Mouse (Mus musculus) forebrain, embryonic 14.5 days (tissue): ENCODE data around the gene Klk15. TPM values are rescaled to one million over a fixed set of nuclear protein-coding genes. Genes with fewer than 3 reads are reported as not detected.
"Not testable (repeated sequence)": the region's sequence is repeated elsewhere in the genome, so short reads cannot be mapped to it uniquely, and the experiment has no call there.

ENCODE experiments used
- ATAC-seq: fragments of 200-750 bp; cut with Nextera tagmentation; 2 replicates; pipeline ENCODE4 v1.8.0; 2017; ENCODE audit warnings: mild to moderate bottlenecking, moderate library complexity
- DNase-seq: peaks from one replicate; pipeline ENCODE4 v3.0.0-alpha.2; 2015; ENCODE audit warnings: low spot score
- H3K27ac ChIP-seq: fragments of 300-500 bp; sonication (generic); 2 replicates; pipeline ENCODE4 v1.5.1; 2014; ENCODE audit warnings: low read depth, mild to moderate bottlenecking, control low read depth, low read length, moderate library complexity
- H3K27me3 ChIP-seq: fragments of 300-500 bp; sonication (generic); replicated peaks from 2 replicates; pipeline ENCODE4 v1.6.1; 2014; ENCODE audit warnings: low read length, control low read depth, mixed read lengths; ENCODE audit not compliant: control insufficient read depth, insufficient read depth
- H3K36me3 ChIP-seq: fragments of 300-500 bp; sonication (generic); 2 replicates; pipeline ENCODE4 v1.6.1; 2014; ENCODE audit warnings: low read length, control low read depth; ENCODE audit not compliant: control insufficient read depth, insufficient read depth
- H3K4me1 ChIP-seq: fragments of 300-500 bp; sonication (generic); 2 replicates; pipeline ENCODE4 v1.6.1; 2014; ENCODE audit warnings: antibody characterized with exemption, low read length, control low read depth; ENCODE audit not compliant: control insufficient read depth, insufficient read depth
- H3K4me2 ChIP-seq: fragments of 300-500 bp; sonication (generic); 2 replicates; pipeline ENCODE4 v1.6.1; 2014; ENCODE audit warnings: mild to moderate bottlenecking, control low read depth, low read length
- H3K4me3 ChIP-seq: fragments of 300-500 bp; sonication (generic); 2 replicates; pipeline ENCODE4 v1.5.1; 2014; ENCODE audit warnings: low read depth, low read length, control low read depth
- H3K9ac ChIP-seq: fragments of 300-500 bp; sonication (generic); 2 replicates; pipeline ENCODE4 v1.6.1; 2014; ENCODE audit warnings: mild to moderate bottlenecking, low read length, control low read depth, moderate library complexity
- H3K9me3 ChIP-seq: fragments of 300-500 bp; sonication (generic); replicated peaks from 2 replicates; pipeline ENCODE4 v1.6.1; 2016; ENCODE audit warnings: low read length, control low read depth, mixed read lengths; ENCODE audit not compliant: control insufficient read depth
- WGBS: fragments of 180-500 bp; shearing (Covaris S2); extraction: QIAGEN DNeasy Blood & Tissue Kit; methylation state at CpG from one replicate; pipeline ENCODE4 v1.1.7; 2014; 5-methylcytosine and 5-hydroxymethylcytosine counted together
- polyA plus RNA-seq: library from polyadenylated mRNA; unstranded; fragments of >200 nt; fragmentation: Nextera tagmentation; extraction: Ambion mirVana; gene quantifications from 2 replicates; pipeline ENCODE4 v1.2.1, GENCODE M21; 2014

Klk15 gene
- polyA plus RNA-seq, 1 experiment from 2014 or later, result not detected

DNA sequence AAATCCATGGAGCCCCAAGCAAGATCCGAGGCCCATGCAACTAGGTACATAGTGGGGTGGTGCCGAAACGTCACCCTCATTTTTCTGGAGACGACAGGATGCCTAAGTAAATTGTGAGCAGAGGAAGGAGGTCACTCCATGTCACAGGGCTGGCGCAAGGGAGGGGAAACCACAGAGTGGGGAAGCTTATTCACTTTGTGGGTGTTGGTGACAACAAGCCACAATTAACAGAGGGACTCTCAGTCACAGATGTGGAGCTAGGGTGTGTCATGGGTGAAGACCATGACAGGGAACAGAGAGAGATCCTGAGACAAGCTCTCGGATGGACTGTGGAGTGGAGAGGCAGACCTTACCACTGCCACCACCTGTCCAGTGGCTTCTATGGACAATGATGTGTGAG is 12.5 kb upstream of the Klk15 start:
- WGBS, result 86% methylated on average over 6 of the region's 6 CpGs
- Histone ChIP-seq H3K9ac (no peak overlapping the region), H3K4me2 (no peak overlapping the region), H3K4me3 (no peak overlapping the region), H3K27me3 (no peaks in the 10 kb centered on the region), H3K4me1 (no peaks in the 10 kb centered on the region), H3K9me3 (no peaks in the 10 kb centered on the region), H3K27ac (no peak overlapping the region), H3K36me3 (no peaks in the 10 kb centered on the region)
- no peak for ATAC-seq
- DNase-seq, result no peak

DNA sequence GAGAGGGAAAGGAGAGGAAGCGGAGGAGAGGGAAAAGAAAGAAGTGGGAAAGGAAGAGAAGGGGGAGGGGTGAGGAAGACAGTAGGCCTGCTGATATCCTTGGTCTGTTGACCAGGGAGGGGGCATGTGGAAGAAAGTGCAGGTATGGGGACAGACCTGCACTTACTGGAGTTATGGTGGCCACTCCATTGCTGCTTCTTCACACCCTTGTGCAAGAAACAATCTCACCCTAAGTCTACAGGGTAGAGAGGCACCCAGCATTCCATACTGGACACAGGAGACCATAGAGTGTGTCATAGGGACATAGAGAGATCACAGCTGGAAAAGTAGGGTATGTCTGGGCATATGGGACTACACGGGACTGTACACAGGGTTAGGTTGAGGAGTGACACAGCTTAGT is 11.6 kb upstream of the Klk15 start:
- H3K27me3 ChIP-seq, result no peaks in the 10 kb centered on the region
- no peak overlapping the region for H3K4me3 ChIP-seq
- H3K27ac ChIP-seq, result no peak overlapping the region
- no peak for ATAC-seq
- no peaks in the 10 kb centered on the region for H3K9me3 ChIP-seq
- H3K4me2 ChIP-seq, result no peak overlapping the region
- 91% methylated on average over 2 of the region's 2 CpGs for whole genome bisulfite sequencing
- no peaks in the 10 kb centered on the region for H3K36me3 ChIP-seq
- no peaks in the 10 kb centered on the region for H3K4me1 ChIP-seq
- no peak overlapping the region for H3K9ac ChIP-seq
- DNase-seq, result no peak

DNA sequence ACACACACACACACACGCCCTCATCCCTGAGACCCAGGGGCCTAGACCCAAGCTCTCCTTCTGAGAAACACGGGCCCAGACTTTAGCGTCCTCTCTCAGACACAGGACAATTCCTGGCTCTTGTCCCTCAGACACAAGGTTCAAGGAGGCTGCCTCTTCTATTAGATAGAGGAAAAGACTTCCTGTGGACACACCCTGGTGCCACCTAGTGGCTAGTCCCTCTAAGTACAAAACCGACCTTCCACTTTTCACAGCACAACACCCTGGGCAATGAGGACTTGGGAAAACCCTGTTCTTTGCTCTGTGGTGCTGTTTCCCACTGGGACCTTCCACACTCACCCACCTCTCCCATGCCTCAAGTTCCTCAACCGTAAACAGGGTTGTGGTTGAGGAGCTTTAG is 7.6 kb upstream of the Klk15 start:
- 62% methylated on average over 5 of the region's 5 CpGs for WGBS
- Histone ChIP-seq H3K4me3 (no peak overlapping the region), H3K4me1 (no peaks in the 10 kb centered on the region), H3K4me2 (no peak overlapping the region), H3K9ac (no peak overlapping the region), H3K27me3 (no peaks in the 10 kb centered on the region), H3K9me3 (no peaks in the 10 kb centered on the region), H3K36me3 (no peaks in the 10 kb centered on the region), H3K27ac (no peak overlapping the region)
- DNase-seq (peak; percentile 17), ATAC-seq (no peak)

DNA sequence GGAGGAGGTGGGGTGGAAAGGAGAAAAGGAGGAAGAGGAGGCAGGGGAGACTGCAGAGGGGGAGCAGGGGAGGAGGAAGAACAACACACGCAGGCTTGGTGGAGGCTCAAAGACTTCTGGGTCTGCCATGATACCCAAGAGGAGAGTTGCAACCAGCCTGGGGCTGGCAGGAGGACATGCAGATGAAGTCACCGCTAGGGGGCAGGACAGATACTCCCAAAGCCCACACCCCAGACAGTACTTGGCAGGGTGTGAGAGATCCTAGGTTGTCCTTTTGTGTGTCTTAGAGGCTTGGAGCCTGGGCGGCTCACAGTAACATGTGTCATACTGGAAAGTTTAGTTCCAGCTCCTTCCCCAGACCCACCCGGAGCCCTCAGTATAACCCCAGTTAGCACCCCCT is 5.0 kb upstream of the Klk15 start:
- Histone ChIP-seq H3K36me3 (no peaks in the 10 kb centered on the region), H3K9me3 (no peaks in the 10 kb centered on the region), H3K27ac (no peak overlapping the region), H3K4me2 (no peak overlapping the region), H3K27me3 (no peaks in the 10 kb centered on the region), H3K9ac (no peak overlapping the region), H3K4me3 (no peak overlapping the region), H3K4me1 (no peaks in the 10 kb centered on the region)
- peak; percentile 27 for DNase-seq
- no peak for ATAC-seq
- 35% methylated on average over 4 of the region's 4 CpGs for WGBS

DNA sequence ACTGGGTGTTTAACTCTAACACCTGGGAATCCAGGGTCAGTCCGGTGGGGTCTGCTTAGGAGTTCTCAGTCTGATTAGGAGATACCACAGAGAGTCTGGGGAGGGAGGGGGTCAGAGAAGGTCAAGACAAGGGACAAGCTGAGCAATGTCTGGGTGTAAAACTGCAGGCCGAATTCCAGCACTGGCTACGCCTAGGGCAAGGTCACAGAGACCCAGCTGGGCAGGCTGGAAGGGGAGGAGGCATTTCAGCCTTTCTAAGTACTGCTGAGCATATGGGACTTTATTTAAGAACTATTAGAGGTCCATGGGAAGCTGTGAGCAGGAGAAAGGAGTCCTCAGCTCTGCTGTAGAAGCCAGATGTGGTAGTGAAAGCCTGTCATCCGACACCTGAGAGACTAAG is 1.2 kb upstream of the Klk15 start:
- WGBS, result 72% methylated on average over 4 of the region's 4 CpGs
- Histone ChIP-seq H3K9me3 (no peaks in the 10 kb centered on the region), H3K4me1 (no peaks in the 10 kb centered on the region), H3K9ac (no peak overlapping the region), H3K4me2 (no peak overlapping the region), H3K27ac (no peak overlapping the region), H3K36me3 (no peaks in the 10 kb centered on the region), H3K4me3 (no peak overlapping the region), H3K27me3 (no peaks in the 10 kb centered on the region)
- ATAC-seq (no peak), DNase-seq (no peak)

DNA sequence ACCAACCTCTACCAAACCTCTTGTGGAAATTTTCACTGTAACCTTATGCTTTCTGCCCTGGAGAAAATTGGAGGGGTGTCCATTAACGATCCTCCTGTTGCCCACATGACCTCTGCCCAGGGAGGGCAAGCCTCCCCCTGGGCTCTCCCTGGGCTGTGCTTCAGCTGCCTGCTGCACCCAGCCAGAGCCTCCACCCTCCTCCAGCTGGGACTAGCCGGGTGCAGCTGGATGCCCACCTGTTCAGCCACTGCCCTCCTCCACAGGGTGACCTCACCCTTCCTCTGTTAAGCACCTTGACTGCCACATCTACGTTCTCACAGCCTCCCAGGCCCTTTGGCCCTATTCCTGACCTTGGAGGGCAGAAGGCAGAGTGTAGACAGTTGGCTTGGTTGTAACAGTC is 1.2 kb downstream of the Klk15 start:
- H3K27ac ChIP-seq, result no peak overlapping the region
- no peak overlapping the region for H3K9ac ChIP-seq
- no peak overlapping the region for H3K4me3 ChIP-seq
- H3K36me3 ChIP-seq, result no peaks in the 10 kb centered on the region
- DNase-seq, result no peak
- H3K4me2 ChIP-seq, result no peak overlapping the region
- H3K4me1 ChIP-seq, result no peaks in the 10 kb centered on the region
- 65% methylated on average over 3 of the region's 3 CpGs for WGBS
- H3K27me3 ChIP-seq, result no peaks in the 10 kb centered on the region
- no peaks in the 10 kb centered on the region for H3K9me3 ChIP-seq
- no peak for ATAC-seq

DNA sequence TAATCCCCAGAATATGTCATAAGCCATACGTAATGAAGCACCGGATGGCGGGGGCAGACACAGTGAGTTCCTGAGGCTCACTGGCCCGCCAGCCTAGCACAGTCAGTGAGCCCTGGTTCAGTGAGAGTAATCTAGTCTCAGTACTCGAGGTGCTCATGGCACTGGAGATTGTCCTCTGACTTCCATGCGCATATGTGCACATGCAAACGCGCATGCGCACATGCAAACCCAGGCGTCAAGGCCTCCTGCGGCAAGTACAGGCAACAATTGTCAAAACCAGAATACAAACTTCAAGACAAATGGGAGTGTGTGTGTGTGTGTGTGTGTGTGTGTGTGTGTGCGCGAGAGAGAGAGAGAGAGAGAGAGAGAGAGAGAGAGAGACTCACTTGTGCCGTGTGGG is 3.0 kb downstream of the Klk15 start:
- WGBS, result 84% methylated on average over 14 of the region's 14 CpGs
- Histone ChIP-seq H3K4me1 (no peaks in the 10 kb centered on the region), H3K27me3 (no peaks in the 10 kb centered on the region), H3K27ac (no peak overlapping the region), H3K4me2 (no peak overlapping the region), H3K36me3 (no peaks in the 10 kb centered on the region), H3K9me3 (no peaks in the 10 kb centered on the region), H3K9ac (no peak overlapping the region), H3K4me3 (no peak overlapping the region)
- DNase-seq (no peak), ATAC-seq (no peak)

DNA sequence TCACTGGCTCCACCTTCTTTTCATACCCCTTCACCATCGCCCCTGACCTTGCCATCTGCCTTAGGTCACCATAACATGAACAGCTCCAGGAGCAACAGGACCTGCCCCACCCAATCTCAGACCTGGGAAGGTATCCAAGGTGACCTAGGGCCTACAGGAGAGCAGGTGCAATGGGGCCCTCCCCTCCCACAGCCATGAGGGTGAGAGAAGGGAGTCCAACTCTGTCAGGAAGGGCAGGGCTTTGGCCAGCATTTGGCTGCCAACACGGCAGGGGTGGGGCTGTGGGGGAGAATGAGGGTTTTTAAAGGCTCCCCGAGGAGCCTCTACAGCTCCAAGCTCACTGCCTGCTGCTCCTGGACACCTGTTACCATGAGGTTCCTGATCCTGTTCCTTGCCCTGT is 8.8 kb downstream of the Klk15 start:
- not testable (repeated sequence) for H3K9me3 ChIP-seq, H3K9ac ChIP-seq, H3K27me3 ChIP-seq, ATAC-seq, H3K36me3 ChIP-seq, H3K4me2 ChIP-seq, H3K4me1 ChIP-seq, H3K27ac ChIP-seq, DNase-seq, H3K4me3 ChIP-seq
- 68% methylated on average over 3 of the region's 3 CpGs for WGBS

DNA sequence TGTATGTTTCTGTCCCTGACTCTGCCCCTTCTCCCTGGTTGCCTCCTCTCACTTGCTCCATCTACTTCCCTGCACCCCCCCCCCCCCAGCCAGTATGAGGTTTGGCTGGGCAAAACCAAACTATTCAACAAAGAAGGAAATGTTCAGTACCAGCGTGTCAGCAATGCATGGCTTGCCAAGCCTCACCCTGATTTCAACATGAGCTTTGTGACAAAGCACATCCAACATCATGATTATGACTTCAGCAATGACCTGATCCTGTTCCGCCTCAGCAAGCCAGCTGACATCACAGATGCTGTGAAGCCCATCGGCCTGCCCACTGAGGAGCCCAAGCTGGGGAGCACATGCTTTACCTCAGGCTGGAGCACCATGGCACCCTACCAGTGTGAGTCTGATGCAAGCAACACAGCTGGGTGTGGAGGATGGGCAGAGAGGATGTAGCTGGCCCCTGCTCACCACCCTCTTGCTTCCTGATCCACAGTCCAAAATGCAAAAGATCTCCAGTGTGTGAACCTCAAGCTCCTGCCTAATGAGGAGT is 11.3 kb downstream of the Klk15 start:
- no peak for ATAC-seq

More for the DNA sequence above, 11.3 kb downstream of the Klk15 start:
- H3K4me1 ChIP-seq, result no peaks in the 10 kb centered on the region
- no peaks in the 10 kb centered on the region for H3K27me3 ChIP-seq
- no peak overlapping the region for H3K27ac ChIP-seq
- no peak for DNase-seq
- H3K9ac ChIP-seq, result no peak overlapping the region
- H3K9me3 ChIP-seq, result no peaks in the 10 kb centered on the region
- 86% methylated on average over 3 of the region's 3 CpGs for WGBS
- no peak overlapping the region for H3K4me2 ChIP-seq
- H3K36me3 ChIP-seq, result no peaks in the 10 kb centered on the region
- no peak overlapping the region for H3K4me3 ChIP-seq
